Mouse (Mus musculus) forebrain, embryonic 15.5 days (tissue): Measurements from ENCODE around the gene Plppr3. TPM values are rescaled to one million over a fixed set of nuclear protein-coding genes. Genes with fewer than 3 reads are reported as not detected.
A peak's percentile ranks its signal among the peaks of the same experiment; 100 is the strongest.

Experiments
- ATAC-seq: fragments of 200-750 bp; cut with Nextera tagmentation; replicated peaks from 2 replicates; pipeline ENCODE4 v1.8.0; 2017; ENCODE audit warnings: mild to moderate bottlenecking, moderate TSS enrichment, moderate library complexity
- H3K27ac ChIP-seq: fragments of 300-500 bp; sonication (generic); replicated peaks from 2 replicates; pipeline ENCODE4 v1.5.1; 2015; ENCODE audit warnings: mild to moderate bottlenecking, inconsistent platforms
- H3K27me3 ChIP-seq: fragments of 300-500 bp; sonication (generic); 2 replicates; pipeline ENCODE4 v1.6.1; 2015; ENCODE audit warnings: inconsistent platforms
- H3K36me3 ChIP-seq: fragments of 300-500 bp; sonication (generic); 2 replicates; pipeline ENCODE4 v1.6.1; 2015; ENCODE audit warnings: mild to moderate bottlenecking, inconsistent platforms
- H3K4me1 ChIP-seq: fragments of 300-500 bp; sonication (generic); 2 replicates; pipeline ENCODE4 v1.6.1; 2015; ENCODE audit warnings: inconsistent platforms
- H3K4me2 ChIP-seq: fragments of 300-500 bp; sonication (generic); replicated peaks from 2 replicates; pipeline ENCODE4 v1.6.1; 2015; ENCODE audit warnings: mild to moderate bottlenecking, inconsistent platforms
- H3K4me3 ChIP-seq: fragments of 300-500 bp; sonication (generic); 2 replicates; pipeline ENCODE4 v1.5.1; 2015; ENCODE audit warnings: mild to moderate bottlenecking, inconsistent platforms
- H3K9ac ChIP-seq: fragments of 300-500 bp; sonication (generic); replicated peaks from 2 replicates; pipeline ENCODE4 v1.6.1; 2015; ENCODE audit warnings: mild to moderate bottlenecking, inconsistent platforms
- H3K9me3 ChIP-seq: fragments of 300-500 bp; sonication (generic); 2 replicates; pipeline ENCODE4 v1.6.1; 2016; ENCODE audit warnings: inconsistent platforms
- WGBS: fragments of 180-500 bp; shearing (Covaris S2); methylation state at CpG from one replicate; pipeline ENCODE4 v1.1.7; 2015; ENCODE audit warnings: mixed read lengths; 5-methylcytosine and 5-hydroxymethylcytosine counted together
- polyA plus RNA-seq: library from polyadenylated mRNA; unstranded; fragments of >200 nt; fragmentation: Nextera tagmentation; extraction: Ambion mirVana; gene quantifications from 2 replicates; pipeline ENCODE4 v1.2.1, GENCODE M21; 2015

The Plppr3 gene
- polyA plus RNA-seq, 1 experiment from 2014 or later = 410 TPM

- H3K27ac ChIP-seq = 0 out of 2 replicates have a peak overlapping the region, but pooled peaks have one; percentile 2
- no peak overlapping the region for H3K4me3 ChIP-seq
- H3K36me3 ChIP-seq = peaks cover 16% of the 10 kb centered on the region
- no peaks in the 10 kb centered on the region for H3K9me3 ChIP-seq
- 0 out of 2 replicates have a peak overlapping the region, but pooled peaks have one; percentile 15 for H3K9ac ChIP-seq
- peaks cover 21% of the 10 kb centered on the region for H3K27me3 ChIP-seq
- H3K4me1 ChIP-seq = peaks cover 42% of the 10 kb centered on the region
- no peak for ATAC-seq
- H3K4me2 ChIP-seq = no peak overlapping the region
- WGBS = 53% methylated on average over 11 of the region's 11 CpGs
Measured at GRCm38 (mm10) chr10:79914131-79914947, 39.9 kb upstream of the Plppr3 start.

DNA sequence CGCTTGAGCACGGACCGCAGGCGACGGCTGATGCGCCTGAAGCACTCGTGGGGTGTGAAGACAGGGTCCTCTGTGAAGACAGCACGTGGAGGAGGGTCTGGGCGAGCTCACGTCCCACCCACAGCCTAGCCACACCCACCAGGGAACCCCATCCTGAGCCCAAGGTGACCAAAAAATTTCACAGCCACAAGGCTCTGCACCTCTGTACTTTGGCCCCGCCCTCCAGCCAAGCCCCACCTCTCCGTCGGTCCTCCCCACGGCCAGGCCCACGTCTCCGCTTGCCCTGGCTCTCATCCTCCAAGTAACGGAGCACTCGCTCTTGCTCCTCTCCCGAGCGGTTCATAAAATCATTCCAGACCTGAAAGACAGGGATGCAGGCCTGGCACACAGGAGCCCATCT is 38.0 kb upstream of the Plppr3 start:
- H3K36me3 ChIP-seq = peaks cover 16% of the 10 kb centered on the region
- H3K4me3 ChIP-seq = no peak overlapping the region
- no peaks in the 10 kb centered on the region for H3K9me3 ChIP-seq
- no peak overlapping the region for H3K9ac ChIP-seq
- no peak overlapping the region for H3K4me2 ChIP-seq
- WGBS = 69% methylated on average over 20 of the region's 20 CpGs
- no peak overlapping the region for H3K27ac ChIP-seq
- no peak for ATAC-seq
- H3K27me3 ChIP-seq = peaks cover 2% of the 10 kb centered on the region; the same call in 1 of the 2 replicates
- H3K4me1 ChIP-seq = peaks cover 49% of the 10 kb centered on the region

DNA sequence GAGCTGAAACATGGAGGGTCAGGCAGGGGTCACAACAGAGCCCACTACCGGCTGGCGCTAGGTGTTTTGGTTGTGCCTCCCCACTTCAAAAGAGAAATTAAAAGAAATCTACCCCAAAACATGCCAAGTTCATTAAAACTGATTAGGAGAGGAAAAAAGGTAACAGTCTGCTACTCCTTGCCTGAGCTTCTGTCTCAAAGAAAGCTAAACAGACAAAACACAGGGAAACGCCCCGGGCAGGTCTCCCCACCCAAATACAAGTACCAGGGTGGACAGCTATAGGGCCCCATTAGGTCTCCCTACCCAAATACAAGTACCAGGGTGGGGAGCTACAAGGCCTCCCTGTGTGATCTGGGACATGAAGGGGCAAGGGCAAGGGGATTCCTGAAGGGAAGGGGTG is 36.1 kb upstream of the Plppr3 start, which contains the start of gene Gm26602:
TSS of gene Gm26602 (plus strand) at position 301 of the 400 bp plus-strand sequence.
- Histone ChIP-seq H3K27ac (peak within 1 kb of the TSS; percentile 98), H3K36me3 (peaks cover 28% of the 10 kb centered on the region), H3K27me3 (no peaks in the 10 kb centered on the region), H3K9ac (peak within 1 kb of the TSS; percentile 47), H3K4me3 (no peak within 1 kb of the TSS), H3K4me2 (peak within 1 kb of the TSS; percentile 43; the same call in 1 of the 2 replicates), H3K4me1 (peaks cover 36% of the 10 kb centered on the region), H3K9me3 (no peaks in the 10 kb centered on the region)
- ATAC-seq = no peak
- WGBS = 95% methylated on average over 4 of the region's 4 CpGs

- 23% methylated on average over 14 of the region's 14 CpGs for WGBS
- peak overlapping the region; percentile 43 for H3K4me2 ChIP-seq
- H3K9me3 ChIP-seq = no peaks in the 10 kb centered on the region
- peak overlapping the region; percentile 74 for H3K4me3 ChIP-seq
- no peaks in the 10 kb centered on the region for H3K27me3 ChIP-seq
- peak; percentile 59 for ATAC-seq
- peaks cover 23% of the 10 kb centered on the region for H3K4me1 ChIP-seq
- peaks cover 39% of the 10 kb centered on the region for H3K36me3 ChIP-seq
- H3K27ac ChIP-seq = peak overlapping the region; percentile 98
- H3K9ac ChIP-seq = peak overlapping the region; percentile 89
Measured at GRCm38 (mm10) chr10:79909092-79909922, 34.9 kb upstream of the Plppr3 start.

DNA sequence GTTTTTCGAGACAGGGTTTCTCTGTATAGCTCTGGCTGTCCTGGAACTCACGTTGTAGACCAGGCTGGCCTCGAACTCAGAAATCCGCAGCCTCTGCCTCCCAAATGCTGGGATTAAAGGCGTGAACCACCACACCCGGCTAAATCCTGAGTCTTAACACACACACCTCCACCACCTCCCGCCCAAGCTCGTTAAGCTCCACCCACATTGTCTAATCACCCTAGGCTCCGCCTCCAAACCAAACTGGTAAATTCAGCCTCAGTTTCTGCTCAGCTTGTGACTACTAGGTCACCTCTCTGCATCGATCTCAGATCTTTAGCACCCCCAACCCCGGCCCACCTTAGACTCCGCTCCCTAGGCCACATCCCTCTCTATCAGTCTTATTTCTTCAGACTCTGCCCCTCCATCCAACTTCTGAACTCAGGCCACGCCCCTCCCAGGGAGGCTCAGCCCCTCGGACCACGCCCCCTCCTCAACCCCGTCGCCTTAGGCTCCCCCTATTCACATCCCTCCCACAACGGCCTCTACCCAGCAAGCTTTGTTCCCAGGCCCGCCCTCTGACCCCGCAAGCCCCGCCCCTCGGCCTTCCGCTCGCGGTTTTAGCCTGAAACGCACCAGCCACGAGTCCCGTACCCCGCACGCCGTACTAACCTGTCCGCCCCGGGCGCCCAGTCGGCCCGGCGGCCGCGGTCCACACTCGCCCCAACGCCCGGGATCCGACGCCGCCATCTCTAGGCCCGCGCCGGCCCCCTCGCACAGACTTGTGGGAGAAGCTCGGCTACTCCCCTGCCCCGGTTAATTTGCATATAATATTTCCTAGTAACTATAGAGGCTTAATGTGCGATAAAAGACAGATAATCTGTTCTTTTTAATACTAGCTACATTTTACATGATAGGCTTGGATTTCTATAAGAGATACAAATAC is 34.0 kb upstream of the Plppr3 start, which contains the start of gene Med16:
TSS of gene Med16 (minus strand) at position 757 of the 925 bp plus-strand sequence.
- H3K36me3 ChIP-seq = peaks cover 43% of the 10 kb centered on the region
- H3K4me2 ChIP-seq = peak within 1 kb of the TSS; percentile 51
- peaks cover 17% of the 10 kb centered on the region for H3K4me1 ChIP-seq
- peak within 1 kb of the TSS; percentile 74 for H3K4me3 ChIP-seq
- peak; percentile 90 for ATAC-seq
- no peaks in the 10 kb centered on the region for H3K9me3 ChIP-seq
- peak within 1 kb of the TSS; percentile 89 for H3K9ac ChIP-seq
- no peaks in the 10 kb centered on the region for H3K27me3 ChIP-seq
- peak within 1 kb of the TSS; percentile 98 for H3K27ac ChIP-seq
- 1% methylated on average over 52 of the region's 52 CpGs for WGBS

GRCm38 (mm10) chr10:79907415-79907814 is 33.0 kb upstream of the Plppr3 start:
- no peaks in the 10 kb centered on the region for H3K27me3 ChIP-seq
- H3K4me2 ChIP-seq = no peak overlapping the region
- 94% methylated on average over 10 of the region's 10 CpGs for WGBS
- no peak overlapping the region for H3K9ac ChIP-seq
- 0 out of 2 replicates have a peak overlapping the region, but pooled peaks have one; percentile 74 for H3K4me3 ChIP-seq
- H3K27ac ChIP-seq = no peak overlapping the region
- ATAC-seq = peak; percentile 1; the same call in 1 of the 2 replicates
- peaks cover 17% of the 10 kb centered on the region for H3K4me1 ChIP-seq
- no peaks in the 10 kb centered on the region for H3K9me3 ChIP-seq
- H3K36me3 ChIP-seq = peaks cover 47% of the 10 kb centered on the region

GRCm38 (mm10) chr10:79906712-79907111 is 32.3 kb upstream of the Plppr3 start:
- H3K27ac ChIP-seq = no peak overlapping the region
- peaks cover 17% of the 10 kb centered on the region for H3K4me1 ChIP-seq
- no peaks in the 10 kb centered on the region for H3K27me3 ChIP-seq
- H3K9ac ChIP-seq = no peak overlapping the region
- no peaks in the 10 kb centered on the region for H3K9me3 ChIP-seq
- no peak overlapping the region for H3K4me3 ChIP-seq
- peaks cover 44% of the 10 kb centered on the region for H3K36me3 ChIP-seq
- no peak for ATAC-seq
- no peak overlapping the region for H3K4me2 ChIP-seq
- 94% methylated on average over 9 of the region's 9 CpGs for WGBS

DNA sequence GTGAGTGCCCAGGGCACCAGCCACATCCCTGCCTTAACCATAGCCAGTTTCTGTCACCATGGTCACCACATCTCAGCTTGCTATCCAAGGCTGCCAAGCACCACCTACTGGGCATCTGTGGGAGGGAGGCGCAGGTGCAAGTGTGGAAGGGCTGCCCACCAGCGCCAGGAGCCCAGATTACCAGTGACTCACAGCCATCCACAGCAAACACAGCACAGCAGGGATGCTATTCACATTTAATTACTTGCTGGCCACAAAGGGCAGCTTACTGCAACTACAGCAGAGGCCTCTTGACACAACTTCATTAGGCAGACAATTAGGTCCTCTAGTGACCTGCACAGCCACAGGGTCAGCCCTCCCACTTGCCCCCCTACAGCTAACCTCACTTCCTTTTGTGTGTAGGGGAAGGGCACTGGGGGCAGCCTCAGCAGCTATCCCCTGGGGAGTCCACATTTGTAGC is 26.5 kb upstream of the Plppr3 start:
- H3K4me1 ChIP-seq = peaks cover 7% of the 10 kb centered on the region
- H3K36me3 ChIP-seq = peaks cover 30% of the 10 kb centered on the region
- H3K4me3 ChIP-seq = no peak overlapping the region
- H3K27me3 ChIP-seq = no peaks in the 10 kb centered on the region
- H3K9ac ChIP-seq = no peak overlapping the region
- H3K9me3 ChIP-seq = no peaks in the 10 kb centered on the region
- WGBS = 7% methylated on average over 2 of the region's 2 CpGs
- peak overlapping the region; percentile 27; the same call in 1 of the 2 replicates for H3K27ac ChIP-seq
- peak; percentile 63 for ATAC-seq
- H3K4me2 ChIP-seq = no peak overlapping the region

GRCm38 (mm10) chr10:79897316-79898245 is 23.1 kb upstream of the Plppr3 start:
- no peak overlapping the region for H3K9ac ChIP-seq
- no peaks in the 10 kb centered on the region for H3K27me3 ChIP-seq
- no peaks in the 10 kb centered on the region for H3K9me3 ChIP-seq
- 51% methylated on average over 20 of the region's 20 CpGs for WGBS
- H3K4me3 ChIP-seq = no peak overlapping the region
- no peak overlapping the region for H3K27ac ChIP-seq
- no peak for ATAC-seq
- no peak overlapping the region for H3K4me2 ChIP-seq
- H3K4me1 ChIP-seq = peaks cover 7% of the 10 kb centered on the region
- peaks cover 13% of the 10 kb centered on the region for H3K36me3 ChIP-seq

GRCm38 (mm10) chr10:79896814-79897213 is 22.4 kb upstream of the Plppr3 start:
- Histone ChIP-seq H3K9ac (no peak overlapping the region), H3K4me1 (peaks cover 7% of the 10 kb centered on the region), H3K4me2 (no peak overlapping the region), H3K36me3 (peaks cover 13% of the 10 kb centered on the region), H3K9me3 (no peaks in the 10 kb centered on the region), H3K27ac (no peak overlapping the region), H3K27me3 (no peaks in the 10 kb centered on the region), H3K4me3 (no peak overlapping the region)
- ATAC-seq = no peak
- 89% methylated on average over 13 of the region's 13 CpGs for WGBS
